Mouse (Mus musculus): Measurements from ENCODE around the gene Plxnb1. TPM values are rescaled to one million over a fixed set of nuclear protein-coding genes. Genes with fewer than 3 reads are reported as not detected.
A peak's percentile ranks its signal among the peaks of the same experiment; 100 is the strongest.

Plxnb1 gene
- polyA plus RNA-seq (2012; ENCODE audit: insufficient read depth, insufficient read length, missing spikeins): not detected in 2 replicates

- Histone ChIP-seq H3K4me1 (ENCODE audit: control insufficient read depth, insufficient read depth, insufficient read length, low read length) (no peaks in the 10 kb centered on the region), H3K27ac (replicated peaks; ENCODE audit: low read depth, low read length) (peak within 1 kb of the TSS; percentile 2; the same call in 1 of the 2 replicates), H3K4me3 (ENCODE audit: insufficient read depth, low read depth, low read length) (peak within 1 kb of the TSS; percentile 65)
These were observed at the start of gene Plxnb1 for GRCm38 (mm10) chr9:109095137-109095982. Gene Plxnb1, plus strand, starts transcription at chr9:109095389.

- no peak overlapping the region for H3K4me3 ChIP-seq (ENCODE audit: insufficient read depth, low read depth, low read length)
- H3K27ac ChIP-seq (replicated peaks; ENCODE audit: low read depth, low read length): no peak overlapping the region
- H3K4me1 ChIP-seq (ENCODE audit: control insufficient read depth, insufficient read depth, insufficient read length, low read length): peaks cover 4% of the 10 kb centered on the region; the same call in 1 of the 2 replicates
These were observed 48.9 kb upstream of the Plxnb1 start for GRCm38 (mm10) chr9:109046306-109046705.

- H3K27ac ChIP-seq (replicated peaks; ENCODE audit: low read depth, low read length): no peak overlapping the region
- H3K4me1 ChIP-seq (ENCODE audit: control insufficient read depth, insufficient read depth, insufficient read length, low read length): peaks cover 4% of the 10 kb centered on the region
These were observed 45.9 kb upstream of the Plxnb1 start for GRCm38 (mm10) chr9:109049316-109049715.

GRCm38 (mm10) chr9:109049996-109050673 is 45.1 kb upstream of the Plxnb1 start:
- peaks cover 4% of the 10 kb centered on the region for H3K4me1 ChIP-seq (ENCODE audit: control insufficient read depth, insufficient read depth, insufficient read length, low read length)
- no peak overlapping the region for H3K4me3 ChIP-seq (ENCODE audit: insufficient read depth, low read depth, low read length)
- H3K27ac ChIP-seq (replicated peaks; ENCODE audit: low read depth, low read length): 0 out of 2 replicates have a peak overlapping the region, but pooled peaks have one; percentile 11

More at GRCm38 (mm10) chr9:109049316-109049715, 45.9 kb upstream of the Plxnb1 start:
- no peak overlapping the region for H3K4me3 ChIP-seq (ENCODE audit: insufficient read depth, low read depth, low read length)

- 0 out of 2 replicates have a peak overlapping the region, but pooled peaks have one; percentile 11 for H3K27ac ChIP-seq (replicated peaks; ENCODE audit: low read depth, low read length)
- peaks cover 4% of the 10 kb centered on the region for H3K4me1 ChIP-seq (ENCODE audit: control insufficient read depth, insufficient read depth, insufficient read length, low read length)
- H3K4me3 ChIP-seq (ENCODE audit: insufficient read depth, low read depth, low read length): no peak overlapping the region
These were observed 44.6 kb upstream of the Plxnb1 start for GRCm38 (mm10) chr9:109050674-109050997.

GRCm38 (mm10) chr9:109051011-109051501 is 44.1 kb upstream of the Plxnb1 start:
- no peak overlapping the region for H3K4me3 ChIP-seq (ENCODE audit: insufficient read depth, low read depth, low read length)
- peaks cover 4% of the 10 kb centered on the region for H3K4me1 ChIP-seq (ENCODE audit: control insufficient read depth, insufficient read depth, insufficient read length, low read length)
- H3K27ac ChIP-seq (replicated peaks; ENCODE audit: low read depth, low read length): no peak overlapping the region

GRCm38 (mm10) chr9:109051651-109052489 is 43.3 kb upstream of the Plxnb1 start:
- peak overlapping the region; percentile 2; the same call in 1 of the 2 replicates for H3K27ac ChIP-seq (replicated peaks; ENCODE audit: low read depth, low read length)

GRCm38 (mm10) chr9:109052490-109053260 is 42.5 kb upstream of the Plxnb1 start:
- H3K27ac ChIP-seq (replicated peaks; ENCODE audit: low read depth, low read length): no peak overlapping the region
- H3K4me3 ChIP-seq (ENCODE audit: insufficient read depth, low read depth, low read length): no peak overlapping the region
- peaks cover 4% of the 10 kb centered on the region for H3K4me1 ChIP-seq (ENCODE audit: control insufficient read depth, insufficient read depth, insufficient read length, low read length)

More at GRCm38 (mm10) chr9:109051651-109052489, 43.3 kb upstream of the Plxnb1 start:
- Histone ChIP-seq H3K4me1 (ENCODE audit: control insufficient read depth, insufficient read depth, insufficient read length, low read length) (peaks cover 4% of the 10 kb centered on the region), H3K4me3 (ENCODE audit: insufficient read depth, low read depth, low read length) (peak overlapping the region; percentile 3; the same call in 1 of the 2 replicates)

GRCm38 (mm10) chr9:109053366-109053765 is 41.8 kb upstream of the Plxnb1 start:
- Histone ChIP-seq H3K4me3 (ENCODE audit: insufficient read depth, low read depth, low read length) (no peak overlapping the region), H3K27ac (replicated peaks; ENCODE audit: low read depth, low read length) (no peak overlapping the region), H3K4me1 (ENCODE audit: control insufficient read depth, insufficient read depth, insufficient read length, low read length) (peaks cover 4% of the 10 kb centered on the region)

- no peak overlapping the region for H3K27ac ChIP-seq (replicated peaks; ENCODE audit: low read depth, low read length)
These were observed 41.3 kb upstream of the Plxnb1 start for GRCm38 (mm10) chr9:109053851-109054250.

GRCm38 (mm10) chr9:109054712-109055111 is 40.5 kb upstream of the Plxnb1 start:
- Histone ChIP-seq H3K27ac (replicated peaks; ENCODE audit: low read depth, low read length) (peak overlapping the region; percentile 65), H3K4me1 (ENCODE audit: control insufficient read depth, insufficient read depth, insufficient read length, low read length) (peaks cover 3% of the 10 kb centered on the region), H3K4me3 (ENCODE audit: insufficient read depth, low read depth, low read length) (peak overlapping the region; percentile 53)

More at GRCm38 (mm10) chr9:109053851-109054250, 41.3 kb upstream of the Plxnb1 start:
- no peak overlapping the region for H3K4me3 ChIP-seq (ENCODE audit: insufficient read depth, low read depth, low read length)
- peaks cover 4% of the 10 kb centered on the region for H3K4me1 ChIP-seq (ENCODE audit: control insufficient read depth, insufficient read depth, insufficient read length, low read length)

- Histone ChIP-seq H3K4me3 (ENCODE audit: insufficient read depth, low read depth, low read length) (peak overlapping the region; percentile 53), H3K4me1 (ENCODE audit: control insufficient read depth, insufficient read depth, insufficient read length, low read length) (no peaks in the 10 kb centered on the region; the same call in 1 of the 2 replicates), H3K27ac (replicated peaks; ENCODE audit: low read depth, low read length) (peak overlapping the region; percentile 48)
These were observed 39.7 kb upstream of the Plxnb1 start for GRCm38 (mm10) chr9:109055271-109056030.

- Histone ChIP-seq H3K27ac (replicated peaks; ENCODE audit: low read depth, low read length) (0 out of 2 replicates have a peak overlapping the region, but pooled peaks have one; percentile 32), H3K4me1 (ENCODE audit: control insufficient read depth, insufficient read depth, insufficient read length, low read length) (no peaks in the 10 kb centered on the region; the same call in 1 of the 2 replicates), H3K4me3 (ENCODE audit: insufficient read depth, low read depth, low read length) (peak overlapping the region; percentile 0; the same call in 1 of the 2 replicates)
These were observed 39.0 kb upstream of the Plxnb1 start for GRCm38 (mm10) chr9:109056081-109056690.

Measured in brown adipose tissue, adult 24 weeks (tissue).